Mouse (Mus musculus) heart, adult 2 months (tissue): ENCODE data around the gene Rsl1d1.

Source experiments
- CTCF ChIP-seq: fragments of 200-600 bp; IDR thresholded peaks from 2 replicates; pipeline ENCODE4 v1.8.1; 2022; ENCODE audit warnings: antibody characterized with exemption, mild to moderate bottlenecking, moderate library complexity
- POLR2A ChIP-seq: fragments of 200-500 bp; IDR thresholded peaks from 2 replicates; pipeline ENCODE4 v1.6.1; 2011; ENCODE audit warnings: mild to moderate bottlenecking, low read depth, low read length, control low read depth; ENCODE audit not compliant: insufficient read depth

- no peak for TF ChIP-seq CTCF
- no peak for TF ChIP-seq POLR2A
Observed at GRCm38 (mm10) chr16:11245767-11246166, 42.6 kb upstream of the Rsl1d1 start.
